Mouse (Mus musculus) brown adipose tissue, adult 24 weeks (tissue): Measurements from ENCODE around the gene Gm10271. TPM values are rescaled to one million over a fixed set of nuclear protein-coding genes. Genes with fewer than 3 reads are reported as not detected.

Experiments
- H3K27ac ChIP-seq: fragments of 200-500 bp; replicated peaks from 2 replicates; pipeline ENCODE4 v1.5.1; 2012; ENCODE audit warnings: low read depth, mild to moderate bottlenecking, low read length
- H3K4me1 ChIP-seq: fragments of 200-500 bp; 2 replicates; pipeline ENCODE4 v1.6.1; 2012; ENCODE audit warnings: low read length, mixed read lengths; ENCODE audit not compliant: control insufficient read depth, insufficient read depth, insufficient read length
- H3K4me3 ChIP-seq: fragments of 200-500 bp; 2 replicates; pipeline ENCODE4 v1.5.1; 2012; ENCODE audit warnings: low read depth, mild to moderate bottlenecking, low read length, moderate library complexity; ENCODE audit not compliant: insufficient read depth
- polyA plus RNA-seq: library from polyadenylated mRNA; stranded (reverse); fragments of >200 nt; gene quantifications from 2 replicates; pipeline ENCODE4 v1.2.4, GENCODE M21; 2012; ENCODE audit not compliant: missing spikeins, insufficient read depth, insufficient read length

Gene Gm10271
- polyA plus RNA-seq, result not detected in 2 replicates

GRCm38 (mm10) chr10:116972509-116972908, at the start of gene Gm10271:
Gene Gm10271, minus strand, starts transcription at chr10:116972609.
- Histone ChIP-seq H3K27ac (no peak within 1 kb of the TSS), H3K4me3 (no peak within 1 kb of the TSS), H3K4me1 (no peaks in the 10 kb centered on the region)

GRCm38 (mm10) chr10:117021020-117021754, 48.8 kb upstream of the Gm10271 start:
- Histone ChIP-seq H3K4me1 (no peaks in the 10 kb centered on the region), H3K4me3 (no peak overlapping the region), H3K27ac (no peak overlapping the region)

DNA sequence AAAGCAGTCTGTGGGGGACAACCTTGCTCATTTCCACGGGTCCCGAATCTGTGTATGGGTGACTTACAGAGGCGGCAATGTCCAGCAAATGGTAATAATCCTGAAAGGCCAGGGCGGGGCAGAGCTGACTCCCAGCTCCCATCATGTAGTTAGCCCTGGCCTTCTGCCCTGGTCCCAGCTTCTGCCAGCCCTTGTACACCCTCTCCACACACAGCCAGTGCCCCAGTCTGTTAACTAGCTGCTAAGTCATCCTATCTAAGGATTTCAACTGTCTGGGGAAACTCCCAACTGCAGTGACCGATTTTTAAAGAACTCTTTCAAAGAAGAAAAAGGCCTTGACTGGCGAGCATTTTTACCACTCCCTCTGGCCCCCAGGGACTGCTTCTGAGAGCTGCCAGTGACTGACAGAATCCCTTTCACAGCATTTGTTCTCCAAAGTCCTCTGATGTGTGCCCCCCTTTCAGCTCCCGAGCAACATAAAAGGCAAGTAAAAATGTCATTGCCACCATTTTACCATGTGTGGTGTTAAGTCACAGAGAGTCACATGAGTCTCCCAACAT, 46.0 kb upstream of the Gm10271 start:
- Histone ChIP-seq H3K4me1 (no peaks in the 10 kb centered on the region), H3K4me3 (no peak overlapping the region), H3K27ac (no peak overlapping the region)

DNA sequence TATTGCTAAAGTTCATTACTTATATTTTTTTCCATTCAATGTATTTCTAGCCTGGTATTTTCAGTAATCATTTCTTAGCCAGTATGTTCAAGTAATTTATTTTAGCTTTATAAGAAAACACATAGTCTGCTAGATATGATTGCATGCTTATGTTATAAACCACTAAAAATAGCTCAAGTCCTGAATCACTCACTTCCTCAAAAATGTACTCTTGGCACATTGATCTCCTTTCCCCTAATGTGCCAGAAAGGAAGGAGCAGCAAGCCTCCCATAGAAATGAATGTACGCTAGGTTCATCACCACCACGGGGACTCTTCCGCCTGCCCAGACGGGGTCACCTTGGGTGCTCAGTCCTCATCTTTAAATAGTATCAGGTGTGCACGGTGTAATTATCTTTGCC, 42.2 kb upstream of the Gm10271 start:
- Histone ChIP-seq H3K27ac (no peak overlapping the region), H3K4me1 (no peaks in the 10 kb centered on the region)

DNA sequence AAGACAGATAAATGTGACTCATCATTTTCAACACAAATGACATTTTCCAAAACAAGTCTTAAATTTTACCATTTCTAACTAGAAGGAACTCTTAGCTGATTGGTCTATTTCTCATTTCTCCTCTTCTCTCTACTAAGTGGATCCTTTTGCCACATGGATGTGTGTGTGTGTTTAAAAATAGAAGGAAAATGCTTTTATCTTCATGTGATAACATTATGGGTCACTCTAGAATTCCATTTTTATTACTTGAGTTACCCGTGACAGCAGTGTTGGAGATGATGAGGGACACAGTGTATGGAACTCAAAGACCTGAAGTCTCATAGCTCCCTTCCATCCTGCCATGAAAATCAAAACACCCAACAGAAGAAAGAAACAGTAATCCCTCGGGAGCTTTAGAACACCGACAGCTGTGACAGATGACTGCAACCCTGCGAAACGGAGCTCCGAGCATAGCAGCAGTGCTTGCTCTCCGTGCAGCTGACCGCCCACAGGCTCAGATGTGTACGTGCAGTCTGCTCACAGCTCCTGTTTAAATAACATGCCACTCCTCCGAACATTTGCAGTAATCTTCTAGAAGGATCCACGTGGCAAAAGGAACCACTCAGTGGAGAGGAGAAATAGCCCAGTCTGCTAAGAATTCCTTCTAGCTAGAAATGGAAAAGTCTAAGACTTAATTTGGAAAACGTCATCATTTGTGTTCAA, 41.4 kb upstream of the Gm10271 start:
- no peak overlapping the region for H3K27ac ChIP-seq
- no peak overlapping the region for H3K4me3 ChIP-seq
- no peaks in the 10 kb centered on the region for H3K4me1 ChIP-seq

More for the DNA sequence above, 42.2 kb upstream of the Gm10271 start:
- H3K4me3 ChIP-seq, result no peak overlapping the region

- no peaks in the 10 kb centered on the region for H3K4me1 ChIP-seq
- H3K4me3 ChIP-seq, result no peak overlapping the region
- H3K27ac ChIP-seq, result no peak overlapping the region
These were observed 38.6 kb upstream of the Gm10271 start for GRCm38 (mm10) chr10:117011047-117011446.

GRCm38 (mm10) chr10:117009691-117010090, 37.3 kb upstream of the Gm10271 start:
- Histone ChIP-seq H3K27ac (no peak overlapping the region), H3K4me1 (no peaks in the 10 kb centered on the region)

GRCm38 (mm10) chr10:117005707-117006464, 33.5 kb upstream of the Gm10271 start:
- Histone ChIP-seq H3K4me3 (no peak overlapping the region), H3K27ac (no peak overlapping the region)

More at GRCm38 (mm10) chr10:117009691-117010090, 37.3 kb upstream of the Gm10271 start:
- H3K4me3 ChIP-seq, result no peak overlapping the region

DNA sequence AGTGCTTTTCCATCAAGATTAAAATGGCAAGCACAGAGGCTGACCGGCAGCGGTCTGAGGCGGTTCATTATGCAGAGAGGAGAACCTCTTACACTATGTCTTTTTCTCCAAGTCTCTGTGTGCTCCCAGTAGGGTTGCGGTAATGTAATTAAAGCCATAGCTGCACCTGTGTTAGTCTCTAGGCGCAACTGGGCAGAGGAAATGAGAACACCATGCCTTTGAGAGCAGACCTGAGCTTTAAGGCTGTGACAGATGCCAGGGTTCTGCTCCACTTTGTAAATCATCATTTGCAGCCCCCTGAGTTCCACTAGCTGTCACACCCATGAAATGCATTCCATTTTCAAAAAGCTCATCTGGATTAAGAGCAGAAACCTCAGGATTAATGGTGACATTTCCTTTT, 32.3 kb upstream of the Gm10271 start:
- Histone ChIP-seq H3K4me1 (no peaks in the 10 kb centered on the region), H3K27ac (no peak overlapping the region)

More at GRCm38 (mm10) chr10:117005707-117006464, 33.5 kb upstream of the Gm10271 start:
- H3K4me1 ChIP-seq, result no peaks in the 10 kb centered on the region

GRCm38 (mm10) chr10:117000975-117001374, 28.6 kb upstream of the Gm10271 start:
- no peak overlapping the region for H3K4me3 ChIP-seq
- no peaks in the 10 kb centered on the region for H3K4me1 ChIP-seq
- H3K27ac ChIP-seq, result no peak overlapping the region

More for the DNA sequence above, 32.3 kb upstream of the Gm10271 start:
- no peak overlapping the region for H3K4me3 ChIP-seq

DNA sequence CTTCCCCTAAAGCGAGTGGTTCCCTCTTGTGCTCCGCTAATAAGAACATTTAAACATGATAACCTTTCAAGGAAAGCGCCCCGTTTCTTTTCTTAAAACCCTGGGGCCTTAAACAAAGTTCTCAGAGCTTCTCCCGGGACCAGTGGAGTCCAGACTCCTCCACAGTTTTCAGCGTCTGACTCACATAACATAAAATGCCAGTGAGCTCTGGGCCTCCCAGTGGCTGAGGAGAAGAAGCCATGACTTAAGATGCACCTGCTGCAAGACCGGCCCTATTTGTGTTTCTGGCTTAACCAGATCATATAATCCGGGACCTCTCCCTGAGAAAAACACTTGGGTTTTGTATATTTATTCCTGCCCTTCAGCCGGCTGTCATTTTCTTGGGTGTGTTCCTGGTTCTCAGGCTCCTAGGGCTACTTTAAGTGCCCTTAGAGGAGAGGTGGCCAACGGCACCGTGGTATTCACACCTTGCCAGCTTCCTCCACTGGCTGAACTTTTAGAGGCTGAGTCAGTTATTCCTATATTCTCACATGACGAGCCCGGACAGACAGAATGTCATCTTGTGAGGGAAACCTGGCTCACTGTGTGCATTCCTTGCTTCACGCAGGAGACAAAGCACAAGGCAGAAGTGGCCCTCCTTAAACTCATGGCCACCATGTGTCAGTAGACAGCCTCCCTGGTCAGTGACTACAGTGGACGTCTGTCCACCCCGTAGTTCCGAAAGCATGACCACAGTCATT, 26.5 kb upstream of the Gm10271 start:
- Histone ChIP-seq H3K4me3 (no peak overlapping the region), H3K27ac (no peak overlapping the region), H3K4me1 (no peaks in the 10 kb centered on the region)

DNA sequence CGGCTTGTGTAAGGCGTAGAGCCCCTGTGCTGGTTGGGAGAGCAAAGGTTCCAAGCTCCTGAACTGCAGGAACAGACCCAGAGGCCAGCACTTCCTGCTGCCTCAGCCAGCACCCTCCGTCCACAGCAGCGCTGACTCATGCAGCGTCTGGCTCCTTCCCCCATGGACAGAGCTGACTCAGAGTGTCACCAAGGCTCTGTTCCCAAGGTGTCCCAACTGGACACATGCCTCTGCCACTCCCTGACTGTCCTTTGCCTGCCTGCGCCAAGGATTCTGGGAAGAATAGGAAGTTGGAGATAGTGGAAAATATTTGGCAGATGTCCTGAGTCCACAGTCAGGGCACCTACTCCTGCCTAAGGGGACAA, 23.8 kb upstream of the Gm10271 start:
- H3K4me1 ChIP-seq, result no peaks in the 10 kb centered on the region
- no peak overlapping the region for H3K4me3 ChIP-seq
- H3K27ac ChIP-seq, result no peak overlapping the region

DNA sequence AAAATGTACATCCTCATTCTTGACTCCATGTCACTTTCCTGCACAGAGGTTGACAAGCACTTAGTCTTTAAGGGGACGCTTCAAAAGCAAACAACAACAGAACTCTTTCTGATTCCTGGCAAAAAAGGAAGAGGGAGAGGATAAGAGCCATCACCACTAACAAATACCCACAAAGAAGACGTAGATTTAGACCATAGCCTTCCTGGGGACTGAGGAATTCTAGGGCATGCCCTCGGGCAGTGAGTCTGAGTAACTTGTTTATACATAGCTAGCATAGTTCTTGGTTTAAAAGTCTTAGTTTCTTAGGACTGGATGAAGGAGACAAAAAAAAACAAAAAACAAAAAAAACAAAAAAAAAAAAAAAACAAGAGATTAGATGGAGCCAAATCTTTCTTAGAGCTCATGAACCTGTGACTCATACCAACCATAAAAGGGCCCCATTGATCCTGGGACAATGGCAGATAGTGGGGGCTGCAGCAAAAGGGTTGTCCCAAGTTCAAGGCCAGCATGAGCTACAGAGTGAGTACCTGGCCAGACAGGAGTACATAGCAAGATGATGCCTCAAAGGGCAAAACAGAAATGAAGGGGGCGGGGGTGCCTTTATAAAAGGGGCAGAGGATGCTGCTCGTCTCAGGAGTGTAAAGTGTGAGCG, 23.3 kb upstream of the Gm10271 start:
- H3K27ac ChIP-seq, result no peak overlapping the region
- H3K4me1 ChIP-seq, result no peaks in the 10 kb centered on the region
- no peak overlapping the region for H3K4me3 ChIP-seq

- H3K27ac ChIP-seq, result no peak overlapping the region
- no peaks in the 10 kb centered on the region for H3K4me1 ChIP-seq
- H3K4me3 ChIP-seq, result no peak overlapping the region
These were observed 22.8 kb upstream of the Gm10271 start for GRCm38 (mm10) chr10:116995162-116995561.
